Mouse (Mus musculus) liver, embryonic 14.5 days (tissue): ENCODE measurements around the gene Qrich2. TPM values are rescaled to one million over a fixed set of nuclear protein-coding genes. Genes with fewer than 3 reads are reported as not detected.

ENCODE experiments used
- ATAC-seq: fragments of 200-750 bp; cut with Nextera tagmentation; 2 replicates; pipeline ENCODE4 v1.8.0; 2017; ENCODE audit warnings: moderate number of reproducible peaks, mild to moderate bottlenecking, moderate library complexity; ENCODE audit not compliant: insufficient read depth
- DNase-seq, 3 experiments: peaks; one replicate each; pipeline ENCODE4 v3.0.0-alpha.2; 2012 to 2013; ENCODE audit warnings: low read depth in 3 of 3, low spot score in 3 of 3
- H3K27ac ChIP-seq: fragments of 300-500 bp; sonication (generic); 2 replicates; pipeline ENCODE4 v1.5.1; 2014; ENCODE audit warnings: moderate library complexity, mild to moderate bottlenecking, control low read depth, inconsistent platforms
- H3K27me3 ChIP-seq: fragments of 300-500 bp; sonication (generic); 2 replicates; pipeline ENCODE4 v1.6.1; 2014; ENCODE audit warnings: mild to moderate bottlenecking, low read length, moderate library complexity; ENCODE audit not compliant: control insufficient read depth, insufficient read depth
- H3K36me3 ChIP-seq: fragments of 300-500 bp; sonication (generic); replicated peaks from 2 replicates; pipeline ENCODE4 v1.6.1; 2014; ENCODE audit warnings: low read depth; ENCODE audit not compliant: control insufficient read depth, insufficient read depth
- H3K4me1 ChIP-seq, 2 experiments: fragments of 200-500 bp in 1 of 2; fragments of 300-500 bp in 1 of 2; sonication (generic) in 1 of 2; replicated peaks; 2 replicates each; pipeline ENCODE4 v1.6.1; 2012 to 2014; ENCODE audit warnings: antibody characterized with exemption in 1 of 2, inconsistent platforms in 1 of 2, low read length in 1 of 2; ENCODE audit not compliant: control insufficient read depth in 2 of 2, insufficient read depth in 2 of 2
- H3K4me2 ChIP-seq: fragments of 300-500 bp; sonication (generic); 2 replicates; pipeline ENCODE4 v1.6.1; 2014; ENCODE audit warnings: low read depth, mild to moderate bottlenecking, control low read depth, moderate library complexity
- H3K4me3 ChIP-seq, 2 experiments: fragments of 200-500 bp in 1 of 2; fragments of 300-500 bp in 1 of 2; sonication (generic) in 1 of 2; 2 replicates each; pipeline ENCODE4 v1.5.1; 2012 to 2014; ENCODE audit warnings: low read depth in 2 of 2, low read length in 2 of 2, mild to moderate bottlenecking in 2 of 2, control low read depth in 1 of 2, inconsistent platforms in 1 of 2, moderate library complexity in 1 of 2; ENCODE audit not compliant: insufficient read depth in 1 of 2
- H3K9ac ChIP-seq: fragments of 300-500 bp; sonication (generic); replicated peaks from 2 replicates; pipeline ENCODE4 v1.6.1; 2014; ENCODE audit warnings: mild to moderate bottlenecking, control low read depth, moderate library complexity
- H3K9me3 ChIP-seq: fragments of 300-500 bp; sonication (generic); 2 replicates; pipeline ENCODE4 v1.6.1; 2016; ENCODE audit warnings: low read length, mixed read lengths; ENCODE audit not compliant: control insufficient read depth
- CTCF ChIP-seq: IDR thresholded peaks from 2 replicates; pipeline ENCODE4 v1.5.1; 2016; ENCODE audit warnings: antibody characterized with exemption, low read depth, control low read depth
- EP300 ChIP-seq: IDR thresholded peaks from 2 replicates; pipeline ENCODE4 v1.6.1; 2016; ENCODE audit warnings: antibody characterized with exemption, low read depth
- WGBS: fragments of 180-500 bp; shearing (Covaris S2); extraction: QIAGEN DNeasy Blood & Tissue Kit; methylation state at CpG from one replicate; pipeline ENCODE4 v1.1.7; 2014; ENCODE audit not compliant: insufficient replicate concordance; 5-methylcytosine and 5-hydroxymethylcytosine counted together
- polyA plus RNA-seq, 2 experiments: library from polyadenylated mRNA; depleted of rRNA in 1 of 2; stranded (reverse) in 1 of 2; unstranded in 1 of 2; fragments of >200 nt; fragmentation: Nextera tagmentation in 1 of 2; extraction: Ambion mirVana in 1 of 2; gene quantifications; 2 replicates each; pipeline versions ENCODE4 v1.2.1 to v1.2.3; 2012 to 2014

Gene Qrich2
- polyA plus RNA-seq, 2 experiments: 0.01 to 0.08 TPM

DNA sequence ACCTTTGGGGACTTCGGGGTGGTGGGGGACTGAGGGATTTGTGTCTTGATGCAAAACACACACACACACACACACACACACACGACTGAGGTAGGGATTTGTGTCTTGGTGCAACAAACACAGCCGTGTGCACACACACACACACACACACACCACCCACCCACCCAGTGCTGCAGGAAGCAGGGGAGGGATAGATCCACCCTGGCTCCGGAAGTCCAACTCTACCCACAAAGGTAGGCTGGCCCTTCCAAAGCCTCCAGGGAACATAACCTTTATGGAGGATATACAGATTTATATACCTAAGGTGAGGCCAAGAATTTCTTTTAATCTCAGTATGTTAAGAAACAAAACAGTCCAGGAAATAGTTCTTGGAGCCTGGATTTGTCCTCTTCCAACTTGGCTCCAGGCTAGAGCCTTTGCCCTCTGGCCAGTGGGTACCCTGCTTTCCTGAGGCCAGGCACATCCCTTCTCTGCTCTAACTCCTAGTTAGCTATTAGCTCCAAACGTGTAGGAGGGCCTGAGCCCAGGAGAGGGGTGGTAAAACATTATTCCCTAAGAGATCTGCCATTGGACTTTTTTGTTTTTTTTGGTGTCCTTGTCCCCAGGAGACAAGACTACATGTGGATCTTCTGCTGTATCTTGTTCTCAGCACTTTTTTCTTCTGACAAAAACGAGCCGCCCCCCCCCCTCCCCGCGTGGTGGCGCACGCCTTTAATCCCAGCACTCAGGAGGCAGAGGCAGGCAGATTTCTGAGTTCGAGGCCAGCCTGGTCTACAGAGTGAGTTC, 30.9 kb downstream of the Qrich2 start:
- H3K4me1 ChIP-seq: peaks cover 19 to 40% of the 10 kb centered on the region in 2 experiments
- 39% methylated on average over 12 of the region's 12 CpGs for WGBS
- TF ChIP-seq EP300: no peak
- no peak for TF ChIP-seq CTCF
- no peaks in the 10 kb centered on the region for H3K27me3 ChIP-seq
- H3K27ac ChIP-seq: peak overlapping the region; percentile 79
- H3K36me3 ChIP-seq: peaks cover 25% of the 10 kb centered on the region
- peak overlapping the region; percentile 74 to 98 for H3K4me3 ChIP-seq
- peak overlapping the region; percentile 68 for H3K4me2 ChIP-seq
- no peak for DNase-seq
- no peaks in the 10 kb centered on the region for H3K9me3 ChIP-seq
- H3K9ac ChIP-seq: peak overlapping the region; percentile 88
- ATAC-seq: no peak

DNA sequence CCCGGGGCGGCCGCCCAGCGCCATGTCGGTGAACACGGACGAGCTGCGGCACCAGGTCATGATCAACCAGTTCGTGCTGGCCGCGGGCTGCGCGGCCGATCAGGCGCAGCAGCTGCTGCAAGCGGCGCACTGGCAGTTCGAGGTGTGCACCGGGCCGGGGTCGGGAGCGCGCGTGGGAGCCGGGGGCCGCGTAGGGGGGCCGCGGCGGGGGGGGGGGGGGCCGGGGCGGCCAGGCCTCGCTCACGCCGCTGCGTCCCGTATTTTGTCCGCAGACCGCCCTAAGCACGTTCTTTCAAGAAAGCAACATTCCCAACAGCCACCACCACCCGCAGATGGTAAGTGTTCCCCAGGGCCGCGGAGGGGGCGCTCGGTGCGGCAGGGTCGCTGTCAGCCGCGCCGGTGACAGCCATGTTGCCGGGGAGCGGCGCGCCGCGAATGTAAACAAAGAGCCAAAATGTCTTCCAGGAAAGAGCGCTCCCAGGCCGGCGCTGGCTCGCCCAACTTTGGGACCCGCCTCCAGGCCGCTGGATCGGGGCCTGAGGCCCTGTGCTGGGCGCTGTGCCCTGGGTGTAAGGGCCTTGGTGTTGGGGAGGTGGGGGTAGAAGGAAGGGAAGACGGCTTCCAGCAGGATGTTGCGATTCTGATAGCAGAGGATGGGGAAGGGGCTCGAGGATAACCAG, 31.6 kb downstream of the Qrich2 start:
- peak overlapping the region; percentile 68 for H3K4me2 ChIP-seq
- no peaks in the 10 kb centered on the region for H3K27me3 ChIP-seq
- peak overlapping the region; percentile 79 for H3K27ac ChIP-seq
- WGBS: under 1% methylated on average over 32 of the region's 67 CpGs
- H3K36me3 ChIP-seq: peaks cover 25% of the 10 kb centered on the region
- H3K9me3 ChIP-seq: no peaks in the 10 kb centered on the region
- no peak for TF ChIP-seq CTCF
- no peak for TF ChIP-seq EP300
- H3K9ac ChIP-seq: peak overlapping the region; percentile 88
- peak overlapping the region; percentile 74 to 98 for H3K4me3 ChIP-seq
- H3K4me1 ChIP-seq: peaks cover 26 to 46% of the 10 kb centered on the region in 2 experiments
- DNase-seq (peak in 1 of 3 experiments; percentile 59), ATAC-seq (peak; percentile 3; the same call in 1 of the 2 replicates)

DNA sequence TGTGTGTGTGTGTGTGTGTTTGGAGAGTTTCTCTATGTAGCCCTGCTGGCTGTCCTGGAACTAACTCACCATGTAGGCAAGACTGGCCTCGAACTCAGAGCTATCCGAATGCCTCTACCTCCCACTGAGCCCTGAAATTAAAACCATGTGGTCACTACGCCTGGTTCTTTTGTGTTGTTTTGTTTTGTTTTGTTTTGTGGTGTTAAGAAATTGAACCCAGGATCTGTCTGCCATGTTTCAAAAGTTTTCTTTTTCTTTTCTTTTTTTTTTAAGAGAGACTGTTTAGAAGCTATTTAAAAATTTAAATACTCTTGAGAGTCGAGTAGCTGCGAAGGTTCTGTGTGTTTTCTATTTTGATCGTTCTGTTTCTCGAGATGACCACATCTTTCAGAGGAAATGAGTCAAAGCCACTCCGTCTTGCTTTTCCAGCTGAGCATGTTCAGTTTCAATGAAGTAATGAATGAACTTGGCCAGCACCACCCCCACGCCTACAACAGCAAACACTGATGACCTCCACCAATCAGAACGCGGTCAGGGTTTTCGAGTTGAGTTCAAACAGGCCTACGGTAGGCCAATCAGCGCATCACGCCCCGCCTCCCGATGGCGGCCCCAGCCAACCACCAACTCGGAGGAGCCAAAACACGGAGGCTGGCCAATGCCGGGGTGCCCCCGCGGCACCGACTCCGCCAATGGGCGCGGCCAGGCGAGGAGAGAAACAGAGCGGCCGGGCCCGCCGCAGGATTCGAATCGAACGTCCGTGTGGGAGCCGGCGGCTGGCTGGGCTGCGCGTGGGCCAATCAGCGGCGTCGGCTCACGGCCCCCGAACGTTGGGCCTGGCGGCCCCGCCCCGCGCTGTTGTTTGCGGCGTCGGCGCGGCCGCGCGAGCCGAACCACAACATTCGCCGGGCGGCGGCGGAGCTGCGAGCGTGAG, 32.4 kb downstream of the Qrich2 start, which contains the start of gene Ubald2:
Gene Ubald2 (plus strand): TSS at position 739 of the 931 bp plus-strand sequence.
- 3% methylated on average over 60 of the region's 66 CpGs for WGBS
- no peaks in the 10 kb centered on the region for H3K9me3 ChIP-seq
- peak within 1 kb of the TSS; percentile 88 for H3K9ac ChIP-seq
- H3K4me1 ChIP-seq: peaks cover 32 to 54% of the 10 kb centered on the region in 2 experiments
- H3K36me3 ChIP-seq: peaks cover 22% of the 10 kb centered on the region
- TF ChIP-seq CTCF (no peak), EP300 (peak; percentile 46)
- DNase-seq (peak; percentile 99 to 100 (median 100)), ATAC-seq (peak; percentile 93)
- H3K27me3 ChIP-seq: no peaks in the 10 kb centered on the region
- peak within 1 kb of the TSS; percentile 79 for H3K27ac ChIP-seq
- peak within 1 kb of the TSS; percentile 74 to 98 for H3K4me3 ChIP-seq
- H3K4me2 ChIP-seq: peak within 1 kb of the TSS; percentile 68

DNA sequence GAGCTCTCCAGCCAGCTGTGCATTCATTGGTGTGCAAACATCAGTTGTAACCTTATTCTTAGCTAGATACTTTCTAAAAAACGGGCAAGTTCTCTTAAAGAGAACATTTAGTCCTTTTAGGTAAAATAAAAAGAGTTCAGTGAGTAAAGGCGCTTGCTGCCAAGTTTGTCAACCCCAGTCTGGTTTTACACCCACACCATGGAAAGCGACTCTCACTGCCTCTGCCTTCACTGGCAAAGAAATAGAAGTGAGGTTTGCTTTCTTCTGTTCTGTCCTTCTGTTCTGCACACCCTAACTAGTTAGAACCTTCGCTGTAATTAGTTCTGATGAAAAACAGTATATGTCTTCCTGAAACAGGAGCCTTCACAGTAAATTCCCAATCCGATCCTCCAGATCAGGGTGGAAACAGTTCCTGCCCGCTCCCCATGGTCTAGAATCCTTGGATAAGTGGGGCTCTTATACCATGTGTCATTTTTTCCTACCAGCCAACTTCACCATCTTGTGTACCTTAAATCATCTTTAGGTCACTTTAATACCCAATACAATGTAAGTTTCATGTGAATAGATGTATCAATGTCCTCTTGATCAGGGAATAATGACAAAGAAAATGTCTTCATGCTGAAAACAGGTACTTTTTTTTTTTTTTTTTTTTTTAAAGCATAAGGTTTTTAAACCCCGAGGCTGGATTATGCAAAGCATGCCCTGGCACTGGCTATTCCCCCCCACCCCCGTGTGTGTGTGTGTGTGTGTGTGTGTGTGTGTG, 33.3 kb downstream of the Qrich2 start:
- H3K4me2 ChIP-seq: peak overlapping the region; percentile 65
- peaks cover 32 to 56% of the 10 kb centered on the region in 2 experiments for H3K4me1 ChIP-seq
- 0 out of 2 replicates have a peak overlapping the region, but pooled peaks have one; percentile 44 for H3K9ac ChIP-seq
- no peak overlapping the region for H3K4me3 ChIP-seq
- peak overlapping the region; percentile 65 for H3K27ac ChIP-seq
- DNase-seq: no peak
- peaks cover 22% of the 10 kb centered on the region for H3K36me3 ChIP-seq
- H3K9me3 ChIP-seq: no peaks in the 10 kb centered on the region
- WGBS: 64% methylated on average over 8 of the region's 8 CpGs
- no peak for ATAC-seq
- no peak for TF ChIP-seq CTCF
- no peak for TF ChIP-seq EP300
- no peaks in the 10 kb centered on the region for H3K27me3 ChIP-seq
